Mouse (Mus musculus) forebrain, embryonic 16.5 days (tissue): Measurements from ENCODE around the gene H6pd. TPM values are rescaled to one million over a fixed set of nuclear protein-coding genes. Genes with fewer than 3 reads are reported as not detected.

Experiments used
- ATAC-seq: fragments of 200-750 bp; cut with Nextera tagmentation; 2 replicates; pipeline ENCODE4 v1.8.0; 2017; ENCODE audit warnings: mild to moderate bottlenecking, moderate library complexity
- H3K27ac ChIP-seq: fragments of 300-500 bp; sonication (generic); 2 replicates; pipeline ENCODE4 v1.5.1; 2014; ENCODE audit warnings: low read length, control low read depth
- H3K27me3 ChIP-seq: fragments of 300-500 bp; sonication (generic); replicated peaks from 2 replicates; pipeline ENCODE4 v1.6.1; 2014; ENCODE audit warnings: low read length; ENCODE audit not compliant: control insufficient read depth, insufficient read depth
- H3K36me3 ChIP-seq: fragments of 300-500 bp; sonication (generic); 2 replicates; pipeline ENCODE4 v1.6.1; 2014; ENCODE audit not compliant: control insufficient read depth, insufficient read depth
- H3K4me1 ChIP-seq: fragments of 300-500 bp; sonication (generic); replicated peaks from 2 replicates; pipeline ENCODE4 v1.6.1; 2014; ENCODE audit warnings: low read length; ENCODE audit not compliant: control insufficient read depth, insufficient read depth
- H3K4me2 ChIP-seq: fragments of 300-500 bp; sonication (generic); 2 replicates; pipeline ENCODE4 v1.6.1; 2014; ENCODE audit warnings: mild to moderate bottlenecking, low read length, control low read depth
- H3K4me3 ChIP-seq: fragments of 300-500 bp; sonication (generic); replicated peaks from 2 replicates; pipeline ENCODE4 v1.5.1; 2014; ENCODE audit warnings: mild to moderate bottlenecking, low read length, control low read depth
- H3K9ac ChIP-seq: fragments of 300-500 bp; sonication (generic); replicated peaks from 2 replicates; pipeline ENCODE4 v1.6.1; 2014; ENCODE audit warnings: low read depth, low read length, control low read depth
- H3K9me3 ChIP-seq: fragments of 300-500 bp; sonication (generic); 2 replicates; pipeline ENCODE4 v1.6.1; 2016; ENCODE audit warnings: low read length; ENCODE audit not compliant: control insufficient read depth
- WGBS: fragments of 180-500 bp; shearing (Covaris S2); extraction: QIAGEN DNeasy Blood & Tissue Kit; methylation state at CpG from one replicate; pipeline ENCODE4 v1.1.7; 2014; 5-methylcytosine and 5-hydroxymethylcytosine counted together
- polyA plus RNA-seq: library from polyadenylated mRNA; unstranded; fragments of >200 nt; fragmentation: Nextera tagmentation; extraction: Ambion mirVana; gene quantifications from 2 replicates; pipeline ENCODE4 v1.2.1, GENCODE M21; 2015

The H6pd gene
- polyA plus RNA-seq, 1 experiment from 2014 or later: 2.1 TPM

DNA sequence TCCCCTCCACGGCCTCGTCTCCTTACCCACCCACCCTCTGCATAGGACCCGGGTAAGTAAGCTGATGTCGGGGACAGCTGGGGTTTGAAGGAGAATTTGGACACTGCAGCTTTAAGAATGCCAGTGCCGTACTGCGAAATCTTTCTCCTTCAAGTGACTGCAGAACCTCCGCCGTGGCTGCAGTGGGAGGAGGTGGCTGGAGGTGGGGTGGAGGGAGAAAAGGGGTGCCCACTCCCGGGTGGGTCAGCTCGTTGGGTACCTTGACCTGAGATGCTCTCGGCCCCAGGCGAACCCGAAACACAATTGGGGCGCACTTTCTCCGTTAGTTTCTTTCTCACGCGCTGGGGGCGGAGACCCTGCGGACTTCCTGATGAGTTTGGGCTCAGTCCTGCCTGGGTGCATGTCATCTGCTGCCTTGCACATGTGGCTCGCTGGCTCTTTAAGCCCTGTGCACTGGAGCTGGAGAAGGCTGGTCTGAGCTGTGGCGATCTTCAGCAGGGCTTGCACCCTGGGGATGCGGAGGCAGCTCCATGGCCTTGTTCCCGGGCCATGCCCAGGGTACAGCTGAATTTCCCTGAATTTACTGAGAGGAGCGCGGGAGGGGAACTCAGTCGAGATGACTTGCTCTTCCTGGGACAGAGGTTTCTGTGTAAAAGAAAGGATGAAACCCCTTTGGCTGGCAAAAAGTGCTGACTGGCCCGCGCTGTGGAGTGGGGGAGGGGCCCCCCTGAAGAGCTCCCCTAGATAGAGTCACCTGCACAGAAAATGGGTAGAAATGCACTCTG is 21.8 kb upstream of the H6pd start:
- peaks cover 61% of the 10 kb centered on the region for H3K27me3 ChIP-seq
- H3K4me2 ChIP-seq: peak overlapping the region; percentile 72
- peak overlapping the region; percentile 43 for H3K9ac ChIP-seq
- peaks cover 19% of the 10 kb centered on the region for H3K4me1 ChIP-seq
- no peaks in the 10 kb centered on the region for H3K9me3 ChIP-seq
- under 1% methylated on average over 28 of the region's 28 CpGs for whole genome bisulfite sequencing
- no peak overlapping the region for H3K27ac ChIP-seq
- peak overlapping the region; percentile 46 for H3K4me3 ChIP-seq
- ATAC-seq: peak; percentile 28; the same call in 1 of the 2 replicates
- H3K36me3 ChIP-seq: no peaks in the 10 kb centered on the region

DNA sequence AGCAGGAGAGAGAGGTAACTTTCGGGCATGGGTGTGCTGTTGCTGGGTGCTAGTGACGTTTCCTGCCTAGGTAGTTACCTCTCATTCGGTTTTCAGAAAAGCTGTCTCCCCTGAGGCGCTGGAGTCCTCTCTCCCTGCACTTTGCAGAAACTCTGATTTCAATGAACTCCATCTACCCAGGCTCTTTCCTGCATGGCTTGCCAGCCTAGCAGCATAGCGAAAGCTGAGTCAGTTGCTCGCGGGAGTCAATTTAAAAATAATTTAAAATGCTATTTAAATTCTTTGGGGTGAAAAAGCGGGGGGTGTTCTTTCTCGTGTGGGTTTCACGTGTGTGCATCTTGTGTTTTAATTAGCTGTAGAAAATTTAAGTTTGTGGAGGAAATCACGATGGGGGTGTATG is 21.1 kb upstream of the H6pd start:
- Histone ChIP-seq H3K4me2 (peak overlapping the region; percentile 72), H3K27me3 (peaks cover 56% of the 10 kb centered on the region), H3K4me3 (peak overlapping the region; percentile 46; the same call in 1 of the 2 replicates), H3K36me3 (no peaks in the 10 kb centered on the region), H3K9ac (no peak overlapping the region), H3K4me1 (peaks cover 19% of the 10 kb centered on the region), H3K27ac (no peak overlapping the region), H3K9me3 (no peaks in the 10 kb centered on the region)
- ATAC-seq: no peak
- WGBS: 1% methylated on average over 11 of the region's 11 CpGs

DNA sequence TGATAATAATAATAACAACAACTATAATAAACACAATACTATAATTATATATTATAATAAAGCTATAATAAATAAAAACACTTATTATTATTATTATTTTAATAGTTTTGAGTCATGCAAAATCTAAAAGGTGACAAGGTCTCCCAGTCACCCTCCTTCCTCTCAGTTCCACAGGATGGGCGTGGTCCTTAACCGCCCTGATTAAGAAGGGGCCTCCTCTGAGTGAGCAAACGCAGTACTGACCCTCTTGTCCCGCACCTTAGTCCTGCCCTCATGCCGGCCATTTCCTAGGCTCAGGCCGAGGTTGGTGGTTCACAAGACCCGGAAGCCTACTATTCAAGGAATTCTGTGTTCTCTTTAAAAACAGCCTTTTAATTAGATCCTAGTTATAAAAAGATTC is 14.7 kb upstream of the H6pd start:
- H3K27me3 ChIP-seq: peaks cover 9% of the 10 kb centered on the region
- no peak overlapping the region for H3K9ac ChIP-seq
- no peaks in the 10 kb centered on the region for H3K9me3 ChIP-seq
- no peaks in the 10 kb centered on the region for H3K4me1 ChIP-seq
- 69% methylated on average over 7 of the region's 7 CpGs for WGBS
- H3K4me3 ChIP-seq: no peak overlapping the region
- no peaks in the 10 kb centered on the region for H3K36me3 ChIP-seq
- no peak overlapping the region for H3K4me2 ChIP-seq
- no peak overlapping the region for H3K27ac ChIP-seq
- no peak for ATAC-seq

DNA sequence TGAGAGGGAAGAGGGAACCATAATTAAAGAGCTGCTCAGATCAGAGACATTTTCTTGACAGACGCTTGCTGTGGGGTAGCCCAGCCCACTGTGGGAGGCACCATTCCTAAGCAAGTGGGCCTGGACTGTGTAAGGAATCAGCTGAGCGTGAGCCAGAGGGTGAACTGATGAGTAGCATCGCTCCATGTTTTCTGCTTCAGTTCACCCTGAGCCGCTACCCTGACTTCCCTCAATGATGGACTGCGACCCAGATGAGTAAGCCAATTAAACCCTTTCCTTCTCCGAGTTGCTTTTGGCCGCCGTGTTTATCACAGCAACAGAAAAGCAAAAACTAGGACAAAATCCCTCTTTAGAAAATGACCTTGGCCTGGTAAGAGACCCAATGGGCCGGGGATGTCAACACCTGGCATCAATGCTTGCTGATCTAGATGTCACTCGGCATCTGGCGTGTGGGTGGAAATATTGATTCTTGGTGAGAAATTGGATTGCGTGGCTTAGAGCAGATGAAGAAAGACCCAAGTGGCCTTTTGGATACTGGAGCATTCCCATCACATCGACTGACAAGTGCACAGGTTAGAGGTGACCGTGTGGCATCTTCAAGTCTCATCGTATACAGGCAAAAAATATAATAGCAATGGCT is 11.0 kb upstream of the H6pd start:
- Histone ChIP-seq H3K9me3 (no peaks in the 10 kb centered on the region), H3K9ac (no peak overlapping the region), H3K36me3 (no peaks in the 10 kb centered on the region), H3K27ac (no peak overlapping the region), H3K4me1 (no peaks in the 10 kb centered on the region), H3K27me3 (no peaks in the 10 kb centered on the region), H3K4me2 (no peak overlapping the region), H3K4me3 (no peak overlapping the region)
- 81% methylated on average over 15 of the region's 15 CpGs for WGBS
- no peak for ATAC-seq

DNA sequence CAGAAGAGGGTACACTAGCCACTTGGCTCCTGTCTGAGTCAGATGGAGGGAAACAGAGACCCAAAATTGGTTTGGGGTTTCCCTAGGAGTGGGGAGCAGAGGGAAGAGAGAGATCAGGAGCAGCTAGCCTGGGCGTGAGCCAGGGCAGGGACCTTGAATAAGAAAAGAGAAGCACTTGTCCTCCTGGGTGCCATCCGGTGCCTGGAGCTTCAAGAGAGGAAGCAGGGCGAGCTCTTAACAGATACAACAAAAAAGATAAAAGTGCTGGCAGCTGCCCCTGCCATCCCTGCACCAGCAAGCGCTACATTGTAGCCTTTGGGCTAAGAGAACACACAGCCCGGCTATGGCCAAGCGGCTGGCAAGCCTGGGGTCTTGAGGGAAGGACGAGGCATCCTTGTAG is 6.6 kb upstream of the H6pd start:
- Histone ChIP-seq H3K9me3 (no peaks in the 10 kb centered on the region), H3K27me3 (no peaks in the 10 kb centered on the region), H3K4me3 (no peak overlapping the region), H3K4me2 (no peak overlapping the region), H3K4me1 (no peaks in the 10 kb centered on the region), H3K27ac (no peak overlapping the region), H3K36me3 (no peaks in the 10 kb centered on the region), H3K9ac (no peak overlapping the region)
- 69% methylated on average over 7 of the region's 7 CpGs for WGBS
- ATAC-seq: no peak

DNA sequence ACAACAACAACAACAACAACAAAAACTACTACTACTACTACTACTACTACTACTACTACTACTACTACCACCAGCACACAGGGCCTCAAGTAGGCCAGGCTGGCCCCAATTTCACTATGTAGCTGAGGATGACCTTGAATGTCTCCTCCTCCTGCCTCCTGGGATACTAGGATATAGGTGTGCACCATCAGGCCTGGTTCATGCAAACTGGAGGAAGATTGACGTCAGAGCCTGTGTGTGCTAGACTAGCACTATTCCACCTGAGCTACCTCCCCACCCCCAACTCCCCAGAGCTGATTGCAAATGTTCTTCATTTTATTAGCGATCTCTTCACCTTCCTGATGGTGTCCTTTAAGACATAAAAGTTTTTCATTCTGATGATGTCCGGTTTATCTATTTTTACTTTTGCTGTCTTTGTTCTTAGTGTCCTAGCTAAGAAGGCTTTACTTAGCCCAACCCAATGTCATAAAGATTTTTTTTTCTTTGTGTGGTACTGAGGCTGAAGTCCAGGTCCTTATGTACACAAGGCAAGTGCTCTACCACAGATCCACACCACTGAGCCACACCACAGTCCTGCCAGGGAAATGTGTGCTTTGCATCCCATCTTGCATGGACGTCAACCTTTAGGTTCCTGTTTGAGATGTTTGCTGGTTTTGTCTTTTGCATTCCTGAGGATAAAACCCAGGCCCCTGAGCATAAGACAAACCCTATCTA is 5.7 kb upstream of the H6pd start:
- no peak overlapping the region for H3K4me3 ChIP-seq
- 85% methylated on average over 4 of the region's 4 CpGs for WGBS
- no peaks in the 10 kb centered on the region for H3K27me3 ChIP-seq

DNA sequence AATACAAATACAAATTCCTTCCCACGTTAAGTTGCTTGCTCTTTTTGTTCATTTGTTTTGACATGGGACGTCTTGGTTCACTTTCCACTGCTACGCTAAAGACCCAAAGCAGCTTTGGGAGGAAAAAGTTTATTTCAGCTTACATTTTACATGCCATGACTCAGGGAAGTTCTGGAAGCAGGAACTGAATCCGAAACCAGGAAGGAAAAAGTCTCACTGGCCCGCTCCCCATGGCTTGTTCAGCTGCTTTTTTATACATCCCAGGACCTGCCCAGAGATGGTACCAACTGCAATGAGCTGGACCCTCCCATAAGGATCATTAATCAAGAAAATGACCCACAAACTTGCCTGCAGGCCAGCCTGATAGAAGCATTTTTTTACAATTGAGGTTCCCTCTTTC is 5.0 kb upstream of the H6pd start:
- Histone ChIP-seq H3K36me3 (no peaks in the 10 kb centered on the region), H3K9ac (no peak overlapping the region), H3K4me2 (no peak overlapping the region), H3K9me3 (no peaks in the 10 kb centered on the region), H3K27ac (no peak overlapping the region), H3K4me3 (no peak overlapping the region), H3K27me3 (no peaks in the 10 kb centered on the region), H3K4me1 (peaks cover 4% of the 10 kb centered on the region; the same call in 1 of the 2 replicates)
- WGBS: 78% methylated on average over 5 of the region's 5 CpGs
- ATAC-seq: no peak

More for the DNA sequence above, 5.7 kb upstream of the H6pd start:
- Histone ChIP-seq H3K9me3 (no peaks in the 10 kb centered on the region), H3K27ac (no peak overlapping the region), H3K4me2 (no peak overlapping the region), H3K9ac (no peak overlapping the region), H3K4me1 (no peaks in the 10 kb centered on the region), H3K36me3 (no peaks in the 10 kb centered on the region)
- no peak for ATAC-seq

DNA sequence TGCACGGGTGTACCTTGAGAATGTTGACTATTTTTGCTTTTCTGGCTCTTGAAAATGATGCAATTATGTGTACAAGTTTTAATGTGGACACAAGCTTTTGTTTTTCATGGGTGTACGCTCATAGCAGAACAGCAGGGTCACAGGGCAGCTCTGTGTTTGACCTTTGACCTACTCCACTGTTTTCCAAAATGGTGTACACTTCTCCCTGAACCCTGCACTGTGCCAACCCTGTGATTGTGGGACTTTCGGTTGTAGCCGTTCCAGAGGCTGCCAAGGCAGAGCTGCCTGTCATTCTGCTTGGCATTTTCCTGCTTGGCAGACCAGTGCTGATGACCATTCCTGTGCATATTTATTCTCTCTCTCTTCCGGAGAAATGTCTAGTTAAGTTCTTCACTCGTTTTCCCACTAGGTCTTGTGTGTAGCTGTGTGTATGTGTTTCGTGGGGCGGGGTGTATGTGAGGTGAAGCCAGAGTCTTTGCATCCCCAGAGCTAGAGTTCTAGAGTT is 4.4 kb upstream of the H6pd start:
- H3K9ac ChIP-seq: no peak overlapping the region

DNA sequence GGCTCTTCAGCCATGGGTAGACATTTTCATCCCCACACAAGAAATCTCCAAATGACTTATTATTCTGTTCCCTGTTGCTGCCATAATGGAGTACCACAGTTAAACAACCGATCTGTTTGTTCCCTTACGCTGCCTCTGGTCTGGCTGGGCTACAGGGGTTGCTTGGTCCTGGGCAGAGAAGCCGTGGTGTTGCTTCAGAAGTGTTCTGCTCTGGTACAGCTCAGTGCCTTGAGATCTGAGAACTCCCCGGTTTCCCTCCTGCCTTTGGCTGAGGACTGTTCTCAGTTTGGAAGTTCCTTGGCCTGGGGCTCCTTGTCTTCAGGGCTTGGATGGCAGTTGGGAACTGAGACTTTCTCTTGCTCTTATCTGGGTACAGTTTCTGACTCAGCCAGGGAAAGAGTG is 3.5 kb upstream of the H6pd start:
- ATAC-seq: no peak
- Histone ChIP-seq H3K27me3 (no peaks in the 10 kb centered on the region), H3K4me3 (no peak overlapping the region), H3K36me3 (no peaks in the 10 kb centered on the region), H3K9me3 (no peaks in the 10 kb centered on the region), H3K27ac (no peak overlapping the region), H3K4me1 (peaks cover 9% of the 10 kb centered on the region; the same call in 1 of the 2 replicates), H3K9ac (no peak overlapping the region), H3K4me2 (no peak overlapping the region)
- WGBS: 76% methylated on average over 4 of the region's 4 CpGs

More for the DNA sequence above, 4.4 kb upstream of the H6pd start:
- Histone ChIP-seq H3K27ac (no peak overlapping the region), H3K4me3 (no peak overlapping the region), H3K9me3 (no peaks in the 10 kb centered on the region), H3K4me2 (no peak overlapping the region), H3K36me3 (no peaks in the 10 kb centered on the region), H3K27me3 (no peaks in the 10 kb centered on the region), H3K4me1 (peaks cover 5% of the 10 kb centered on the region; the same call in 1 of the 2 replicates)
- ATAC-seq: no peak
- 87% methylated on average over 8 of the region's 8 CpGs for WGBS
